Mouse (Mus musculus): ENCODE data around the gene Egf. TPM values are rescaled to one million over a fixed set of nuclear protein-coding genes. Genes with fewer than 3 reads are reported as not detected.

Egf gene
- polyA plus RNA-seq, 1 experiment from 2014 or later, result 0.95 TPM

- Histone ChIP-seq H3K36me3 (no peaks in the 10 kb centered on the region), H3K27me3 (replicated peaks) (no peaks in the 10 kb centered on the region), H3K4me3 (no peak overlapping the region), H3K9me3 (replicated peaks) (no peaks in the 10 kb centered on the region), H3K27ac (no peak overlapping the region), H3K9ac (no peak overlapping the region), H3K4me2 (no peak overlapping the region), H3K4me1 (no peaks in the 10 kb centered on the region)
- WGBS (ENCODE audit: insufficient replicate concordance), result 84% methylated on average over 7 of the region's 7 CpGs
- ATAC-seq, result no peak
Observed at GRCm38 (mm10) chr3:129675923-129676322, 79.2 kb downstream of the Egf start.

DNA sequence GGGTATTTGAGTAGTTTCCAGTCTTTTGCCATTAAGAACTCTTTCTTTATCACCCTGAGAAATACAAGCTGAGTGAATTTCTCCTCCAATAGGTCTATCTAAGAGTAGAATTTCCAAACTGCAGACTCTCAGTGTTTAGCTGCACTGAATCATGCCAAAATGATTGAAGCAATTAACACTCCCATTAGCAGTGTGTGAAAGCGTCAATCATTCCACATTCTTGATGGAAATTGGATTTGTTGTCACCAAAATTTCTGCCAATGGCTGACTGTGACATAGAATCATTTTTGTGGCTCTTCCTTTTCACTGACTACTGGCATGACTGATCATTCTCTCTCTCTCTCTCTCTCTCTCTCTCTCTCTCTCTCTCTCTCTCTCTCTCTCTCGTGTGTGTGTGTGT lies 91.2 kb downstream of the Egf start:
- H3K27ac ChIP-seq, result no peak overlapping the region

GRCm38 (mm10) chr3:129658776-129659175 lies 96.3 kb downstream of the Egf start:
- 48% methylated on average over 7 of the region's 7 CpGs for WGBS (ENCODE audit: insufficient replicate concordance)
- Histone ChIP-seq H3K36me3 (no peaks in the 10 kb centered on the region), H3K4me1 (no peaks in the 10 kb centered on the region), H3K9ac (no peak overlapping the region), H3K27me3 (replicated peaks) (no peaks in the 10 kb centered on the region), H3K4me3 (no peak overlapping the region), H3K9me3 (replicated peaks) (no peaks in the 10 kb centered on the region), H3K27ac (no peak overlapping the region), H3K4me2 (no peak overlapping the region)
- no peak for ATAC-seq

More for the DNA sequence above, 91.2 kb downstream of the Egf start:
- Histone ChIP-seq H3K4me1 (no peaks in the 10 kb centered on the region), H3K36me3 (no peaks in the 10 kb centered on the region), H3K9ac (no peak overlapping the region), H3K27me3 (replicated peaks) (no peaks in the 10 kb centered on the region), H3K4me3 (no peak overlapping the region), H3K9me3 (replicated peaks) (peaks cover 5% of the 10 kb centered on the region), H3K4me2 (no peak overlapping the region)
- ATAC-seq, result no peak
- 69% methylated on average over 1 of the region's 2 CpGs for WGBS (ENCODE audit: insufficient replicate concordance)

DNA sequence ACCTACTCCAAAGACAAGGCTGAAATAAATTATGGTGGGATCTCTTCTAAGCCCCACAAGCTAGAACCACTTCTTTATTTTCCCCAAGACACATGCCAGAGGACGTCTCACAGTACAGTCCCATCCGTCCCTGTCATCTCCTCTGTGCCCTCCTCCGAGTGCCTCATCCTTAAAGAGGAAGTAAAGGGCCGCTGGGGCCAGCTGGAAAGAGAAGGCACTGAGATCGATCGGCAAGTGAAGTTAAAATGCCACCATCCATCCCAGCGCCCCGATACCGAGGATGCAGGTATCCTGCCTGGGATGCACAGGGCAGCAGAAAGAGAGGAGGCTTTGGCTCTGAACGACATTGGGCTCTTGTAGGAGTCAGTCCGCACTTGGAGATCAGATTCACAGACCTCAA lies 97.3 kb downstream of the Egf start:
- no peak overlapping the region for H3K27ac ChIP-seq
- WGBS (ENCODE audit: insufficient replicate concordance), result 41% methylated on average over 11 of the region's 11 CpGs
- H3K9ac ChIP-seq, result no peak overlapping the region
- no peak overlapping the region for H3K4me2 ChIP-seq
- H3K27me3 ChIP-seq (replicated peaks), result no peaks in the 10 kb centered on the region
- H3K4me3 ChIP-seq, result no peak overlapping the region
- ATAC-seq, result no peak
- H3K4me1 ChIP-seq, result no peaks in the 10 kb centered on the region
- no peaks in the 10 kb centered on the region for H3K9me3 ChIP-seq (replicated peaks)
- no peaks in the 10 kb centered on the region for H3K36me3 ChIP-seq

DNA sequence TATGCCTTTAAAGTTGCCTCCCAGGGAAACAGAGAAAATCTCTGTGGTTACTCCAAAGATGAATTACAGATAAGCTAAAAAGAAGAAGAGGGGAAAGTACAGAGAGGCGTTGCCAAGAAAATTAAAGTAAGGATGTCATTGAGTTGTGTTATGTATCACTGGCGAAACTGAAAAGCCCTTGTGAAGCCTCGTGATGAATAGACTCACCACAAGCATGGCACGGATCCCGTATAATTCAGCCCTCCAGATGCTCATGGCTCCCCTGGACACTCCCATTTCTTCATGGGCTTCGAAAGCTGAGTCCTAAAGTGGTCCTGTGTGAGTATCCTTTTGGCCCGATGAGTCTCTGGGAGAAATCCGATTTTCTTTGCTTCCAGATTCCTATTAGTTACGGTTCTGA lies 97.9 kb downstream of the Egf start:
- no peak for ATAC-seq
- no peaks in the 10 kb centered on the region for H3K9me3 ChIP-seq (replicated peaks)
- H3K4me1 ChIP-seq, result no peaks in the 10 kb centered on the region
- 71% methylated on average over 9 of the region's 9 CpGs for WGBS (ENCODE audit: insufficient replicate concordance)
- no peak overlapping the region for H3K27ac ChIP-seq
- no peaks in the 10 kb centered on the region for H3K27me3 ChIP-seq (replicated peaks)
- H3K4me2 ChIP-seq, result no peak overlapping the region
- H3K4me3 ChIP-seq, result no peak overlapping the region
- no peak overlapping the region for H3K9ac ChIP-seq
- no peaks in the 10 kb centered on the region for H3K36me3 ChIP-seq

DNA sequence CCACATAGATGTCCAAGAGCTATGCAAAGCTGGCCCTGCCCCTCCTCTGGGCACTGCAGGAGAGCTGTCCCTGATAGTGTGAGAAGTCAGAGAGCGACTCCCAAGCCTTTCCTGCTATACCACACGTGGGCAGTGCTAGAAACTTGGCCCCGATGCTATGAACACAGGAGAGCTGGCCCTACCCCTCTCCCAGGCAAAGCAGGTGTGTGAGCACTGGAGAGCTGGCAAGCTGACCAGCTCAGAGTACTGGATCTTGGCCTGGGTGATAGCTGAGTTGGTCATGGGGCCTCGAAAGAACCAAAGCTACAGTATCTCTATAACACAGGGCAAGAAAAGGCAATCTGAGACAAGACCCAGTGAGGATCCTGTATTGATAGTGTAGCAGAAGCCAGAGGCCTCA lies 98.6 kb downstream of the Egf start:
- Histone ChIP-seq H3K4me2 (no peak overlapping the region), H3K27ac (no peak overlapping the region), H3K27me3 (replicated peaks) (no peaks in the 10 kb centered on the region), H3K9me3 (replicated peaks) (no peaks in the 10 kb centered on the region), H3K36me3 (no peaks in the 10 kb centered on the region), H3K9ac (no peak overlapping the region), H3K4me1 (no peaks in the 10 kb centered on the region), H3K4me3 (no peak overlapping the region)
- 65% methylated on average over 4 of the region's 4 CpGs for WGBS (ENCODE audit: insufficient replicate concordance)
- ATAC-seq, result no peak

DNA sequence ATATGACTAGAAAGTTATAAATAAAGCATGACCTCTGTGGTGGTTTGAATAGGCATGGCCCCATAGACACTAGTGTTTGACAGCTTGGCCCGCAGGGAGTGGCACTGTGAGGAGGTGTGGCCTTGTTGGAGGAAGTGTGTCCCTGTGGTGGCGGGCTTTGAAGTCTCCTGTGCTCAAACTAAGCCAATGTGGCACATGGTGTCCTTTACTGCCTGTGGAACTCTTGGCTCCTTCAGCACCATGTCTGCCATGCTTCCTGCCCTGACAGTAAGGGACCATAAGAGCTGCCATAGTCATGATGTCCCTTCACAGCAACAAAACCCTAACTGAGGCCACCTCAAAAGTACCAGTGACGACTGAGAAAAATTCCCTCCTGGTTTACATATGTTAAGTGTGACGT lies 102.6 kb downstream of the Egf start:
- Histone ChIP-seq H3K36me3 (no peaks in the 10 kb centered on the region), H3K27me3 (replicated peaks) (no peaks in the 10 kb centered on the region), H3K4me1 (no peaks in the 10 kb centered on the region), H3K4me2 (no peak overlapping the region), H3K9ac (no peak overlapping the region), H3K9me3 (replicated peaks) (no peaks in the 10 kb centered on the region), H3K4me3 (no peak overlapping the region), H3K27ac (no peak overlapping the region)
- no peak for ATAC-seq
- 65% methylated on average over 4 of the region's 4 CpGs for WGBS (ENCODE audit: insufficient replicate concordance)

- WGBS (ENCODE audit: insufficient replicate concordance), result 78% methylated on average over 8 of the region's 8 CpGs
- no peaks in the 10 kb centered on the region for H3K27me3 ChIP-seq (replicated peaks)
- H3K4me2 ChIP-seq, result no peak overlapping the region
- H3K4me1 ChIP-seq, result no peaks in the 10 kb centered on the region
- no peak for ATAC-seq
- H3K27ac ChIP-seq, result no peak overlapping the region
- no peaks in the 10 kb centered on the region for H3K9me3 ChIP-seq (replicated peaks)
- no peak overlapping the region for H3K4me3 ChIP-seq
- H3K9ac ChIP-seq, result no peak overlapping the region
- H3K36me3 ChIP-seq, result no peaks in the 10 kb centered on the region
Observed at GRCm38 (mm10) chr3:129651765-129652164, 103.4 kb downstream of the Egf start.

DNA sequence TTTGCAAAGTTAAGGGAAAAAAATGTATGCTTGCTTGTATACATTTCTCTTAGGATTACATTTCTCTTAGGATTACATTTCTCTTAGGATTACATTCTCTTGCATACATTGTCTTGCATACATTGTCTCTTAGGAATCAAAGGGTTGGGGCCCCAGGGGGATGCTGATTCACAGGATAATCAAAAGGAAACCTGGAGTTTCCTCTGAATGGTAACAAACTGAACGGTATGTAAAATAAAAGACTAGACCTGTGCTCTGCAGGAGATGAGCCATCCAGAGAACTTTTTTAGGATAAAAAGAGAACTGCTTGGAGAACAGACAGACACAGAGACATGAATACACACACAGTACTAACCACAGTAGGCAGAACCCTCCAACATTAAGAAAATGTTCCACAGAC lies 104.2 kb downstream of the Egf start:
- Histone ChIP-seq H3K27me3 (replicated peaks) (no peaks in the 10 kb centered on the region), H3K4me1 (no peaks in the 10 kb centered on the region), H3K9me3 (replicated peaks) (no peaks in the 10 kb centered on the region), H3K4me2 (no peak overlapping the region), H3K36me3 (no peaks in the 10 kb centered on the region), H3K9ac (no peak overlapping the region), H3K27ac (no peak overlapping the region), H3K4me3 (no peak overlapping the region)
- no peak for ATAC-seq
- 55% methylated on average over 1 of the region's 1 CpGs for WGBS (ENCODE audit: insufficient replicate concordance)

GRCm38 (mm10) chr3:129650293-129650612 lies 104.9 kb downstream of the Egf start:
- no peak for ATAC-seq
- H3K9me3 ChIP-seq (replicated peaks), result no peaks in the 10 kb centered on the region
- H3K4me2 ChIP-seq, result no peak overlapping the region
- H3K27ac ChIP-seq, result no peak overlapping the region
- no peaks in the 10 kb centered on the region for H3K27me3 ChIP-seq (replicated peaks)
- no peak overlapping the region for H3K4me3 ChIP-seq
- no peaks in the 10 kb centered on the region for H3K4me1 ChIP-seq
- no peaks in the 10 kb centered on the region for H3K36me3 ChIP-seq
- no peak overlapping the region for H3K9ac ChIP-seq

DNA sequence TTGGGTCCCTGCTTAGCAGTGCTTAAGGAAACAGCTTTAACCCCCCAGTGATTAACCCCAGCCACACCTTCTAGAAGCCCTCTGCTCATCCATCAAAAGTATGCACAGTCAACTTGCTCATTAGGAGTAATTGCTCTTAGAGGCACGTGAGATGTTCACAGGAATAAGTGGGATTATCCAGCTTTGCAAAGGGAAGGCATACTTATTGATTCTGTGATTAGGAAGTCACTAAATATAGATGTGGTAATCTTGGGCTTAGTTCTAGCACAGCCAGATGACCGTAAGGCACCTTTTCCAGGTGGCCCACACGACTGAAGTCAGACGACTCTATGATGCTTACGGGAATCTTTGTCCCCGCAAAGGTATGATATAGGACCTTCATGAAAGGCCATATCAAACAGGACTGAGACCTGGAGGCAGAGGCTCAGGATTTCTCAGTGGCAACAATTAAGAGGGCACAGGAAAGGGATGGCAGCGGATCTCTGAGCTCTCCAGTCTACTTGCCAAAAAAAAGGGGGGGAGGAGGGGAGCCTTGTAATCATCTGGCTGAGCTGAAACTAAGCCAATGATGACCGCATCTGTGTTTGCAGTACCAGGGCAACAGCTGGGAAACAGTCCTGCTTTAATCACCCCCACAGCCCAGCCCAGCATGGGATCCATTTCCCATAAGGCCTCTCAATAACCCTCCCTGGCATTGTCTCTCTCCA lies 105.4 kb downstream of the Egf start:
- no peaks in the 10 kb centered on the region for H3K27me3 ChIP-seq (replicated peaks)
- no peak overlapping the region for H3K27ac ChIP-seq
- WGBS (ENCODE audit: insufficient replicate concordance), result 68% methylated on average over 8 of the region's 8 CpGs
- no peak overlapping the region for H3K4me3 ChIP-seq
- no peaks in the 10 kb centered on the region for H3K36me3 ChIP-seq
- H3K9me3 ChIP-seq (replicated peaks), result no peaks in the 10 kb centered on the region
- ATAC-seq, result no peak
- H3K4me2 ChIP-seq, result no peak overlapping the region
- H3K4me1 ChIP-seq, result no peaks in the 10 kb centered on the region
- H3K9ac ChIP-seq, result no peak overlapping the region

GRCm38 (mm10) chr3:129648598-129648997 lies 106.5 kb downstream of the Egf start:
- no peak overlapping the region for H3K9ac ChIP-seq
- no peaks in the 10 kb centered on the region for H3K9me3 ChIP-seq (replicated peaks)
- 62% methylated on average over 5 of the region's 5 CpGs for WGBS (ENCODE audit: insufficient replicate concordance)
- no peaks in the 10 kb centered on the region for H3K36me3 ChIP-seq
- no peaks in the 10 kb centered on the region for H3K27me3 ChIP-seq (replicated peaks)
- H3K4me1 ChIP-seq, result no peaks in the 10 kb centered on the region
- no peak overlapping the region for H3K4me3 ChIP-seq
- H3K27ac ChIP-seq, result no peak overlapping the region
- H3K4me2 ChIP-seq, result no peak overlapping the region
- no peak for ATAC-seq

- no peak overlapping the region for H3K27ac ChIP-seq
- ATAC-seq, result no peak
- no peak overlapping the region for H3K4me3 ChIP-seq
- H3K9ac ChIP-seq, result no peak overlapping the region
- H3K4me1 ChIP-seq, result no peaks in the 10 kb centered on the region
- no peak overlapping the region for H3K4me2 ChIP-seq
- 84% methylated on average over 10 of the region's 10 CpGs for WGBS (ENCODE audit: insufficient replicate concordance)
- H3K27me3 ChIP-seq (replicated peaks), result no peaks in the 10 kb centered on the region
- H3K36me3 ChIP-seq, result no peaks in the 10 kb centered on the region
- no peaks in the 10 kb centered on the region for H3K9me3 ChIP-seq (replicated peaks)
Observed at GRCm38 (mm10) chr3:129647312-129647711, 107.8 kb downstream of the Egf start.

All from liver, embryonic 12.5 days (tissue).